Mouse (Mus musculus): ENCODE measurements around the gene Hnrnpul1.
A peak's percentile ranks its signal among the peaks of the same experiment; 100 is the strongest.
"Not testable (repeated sequence)": the region's sequence is repeated elsewhere in the genome, so short reads cannot be mapped to it uniquely, and the experiment has no call there.

Gene Hnrnpul1

GRCm38 (mm10) chr7:25754738-25755467, at the start of gene Hnrnpul1:
TSS of gene Hnrnpul1 (minus strand) at chr7:25754757.
- peak; percentile 98 for DNase-seq (ENCODE audit: low read depth)

- no peak for DNase-seq (ENCODE audit: low read depth)
These were observed 48.9 kb upstream of the Hnrnpul1 start for GRCm38 (mm10) chr7:25803460-25803859.

GRCm38 (mm10) chr7:25802241-25803125, 47.9 kb upstream of the Hnrnpul1 start:
- DNase-seq (ENCODE audit: low read depth), result no peak

GRCm38 (mm10) chr7:25801031-25801430, 46.5 kb upstream of the Hnrnpul1 start:
- DNase-seq (ENCODE audit: low read depth), result no peak

- DNase-seq (ENCODE audit: low read depth), result no peak
These were observed 44.8 kb upstream of the Hnrnpul1 start for GRCm38 (mm10) chr7:25799369-25799768.

GRCm38 (mm10) chr7:25798540-25798939, 44.0 kb upstream of the Hnrnpul1 start:
- DNase-seq (ENCODE audit: low read depth), result no peak

GRCm38 (mm10) chr7:25794775-25795174, 40.2 kb upstream of the Hnrnpul1 start:
- no peak for DNase-seq (ENCODE audit: low read depth)

GRCm38 (mm10) chr7:25793679-25794078, 39.1 kb upstream of the Hnrnpul1 start:
- DNase-seq (ENCODE audit: low read depth), result no peak

GRCm38 (mm10) chr7:25792966-25793365, 38.4 kb upstream of the Hnrnpul1 start:
- DNase-seq (ENCODE audit: low read depth), result not testable (repeated sequence)

- no peak for DNase-seq (ENCODE audit: low read depth)
These were observed 36.1 kb upstream of the Hnrnpul1 start for GRCm38 (mm10) chr7:25790615-25791014.

GRCm38 (mm10) chr7:25789129-25789440, 34.5 kb upstream of the Hnrnpul1 start:
- DNase-seq (ENCODE audit: low read depth), result no peak

GRCm38 (mm10) chr7:25788220-25789128, 33.9 kb upstream of the Hnrnpul1 start, which contains the start of gene Axl:
TSS of gene Axl (minus strand) at chr7:25788705.
- DNase-seq (ENCODE audit: low read depth), result no peak

GRCm38 (mm10) chr7:25787456-25788219, 33.1 kb upstream of the Hnrnpul1 start:
- DNase-seq (ENCODE audit: low read depth), result no peak

GRCm38 (mm10) chr7:25786974-25787373, 32.4 kb upstream of the Hnrnpul1 start:
- no peak for DNase-seq (ENCODE audit: low read depth)

GRCm38 (mm10) chr7:25785752-25786151, 31.2 kb upstream of the Hnrnpul1 start:
- DNase-seq (ENCODE audit: low read depth), result no peak

GRCm38 (mm10) chr7:25784808-25785207, 30.3 kb upstream of the Hnrnpul1 start:
- no peak for DNase-seq (ENCODE audit: low read depth)

- DNase-seq (ENCODE audit: low read depth), result no peak
These were observed 29.2 kb upstream of the Hnrnpul1 start for GRCm38 (mm10) chr7:25783746-25784145.

GRCm38 (mm10) chr7:25782744-25783143, 28.2 kb upstream of the Hnrnpul1 start:
- no peak for DNase-seq (ENCODE audit: low read depth)

- no peak for DNase-seq (ENCODE audit: low read depth)
These were observed 27.5 kb upstream of the Hnrnpul1 start for GRCm38 (mm10) chr7:25781937-25782610.

- no peak for DNase-seq (ENCODE audit: low read depth)
These were observed 26.9 kb upstream of the Hnrnpul1 start for GRCm38 (mm10) chr7:25781321-25781936.

Measured in c-Kit-positive CD71-negative TER-119-negative erythroid progenitor cells, embryonic 14.5 days (primary cell).